Mouse (Mus musculus) intestine, embryonic 14.5 days (tissue): ENCODE measurements around the gene Ywhab. TPM values are rescaled to one million over a fixed set of nuclear protein-coding genes. Genes with fewer than 3 reads are reported as not detected.

Source experiments
- ATAC-seq: fragments of 200-750 bp; cut with Nextera tagmentation; replicated peaks from 2 replicates; pipeline ENCODE4 v1.8.0; 2017; ENCODE audit warnings: low read depth, moderate number of reproducible peaks, moderate TSS enrichment, moderate library complexity; ENCODE audit not compliant: low FRiP score, low TSS enrichment
- DNase-seq: peaks from one replicate; pipeline ENCODE4 v3.0.0-alpha.2; 2018; ENCODE audit warnings: low spot score
- H3K27ac ChIP-seq: fragments of 300-500 bp; sonication (generic); 2 replicates; pipeline ENCODE4 v1.5.1; 2014; ENCODE audit warnings: low read depth, mild to moderate bottlenecking, control low read depth
- H3K27me3 ChIP-seq: fragments of 300-500 bp; sonication (generic); replicated peaks from 2 replicates; pipeline ENCODE4 v1.6.1; 2014; ENCODE audit warnings: low read length, control low read depth; ENCODE audit not compliant: control insufficient read depth, insufficient read depth
- H3K36me3 ChIP-seq: fragments of 300-500 bp; sonication (generic); 2 replicates; pipeline ENCODE4 v1.6.1; 2014; ENCODE audit warnings: low read length, control low read depth; ENCODE audit not compliant: control insufficient read depth, insufficient read depth
- H3K4me1 ChIP-seq: fragments of 300-500 bp; sonication (generic); replicated peaks from 2 replicates; pipeline ENCODE4 v1.6.1; 2014; ENCODE audit warnings: low read length, control low read depth, mixed read lengths; ENCODE audit not compliant: control insufficient read depth, insufficient read depth
- H3K4me2 ChIP-seq: fragments of 300-500 bp; sonication (generic); 2 replicates; pipeline ENCODE4 v1.6.1; 2014; ENCODE audit warnings: low read length
- H3K4me3 ChIP-seq: fragments of 300-500 bp; sonication (generic); 2 replicates; pipeline ENCODE4 v1.5.1; 2014; ENCODE audit warnings: low read depth, low read length, control low read depth, mixed read lengths
- H3K9ac ChIP-seq: fragments of 300-500 bp; sonication (generic); 2 replicates; pipeline ENCODE4 v1.6.1; 2014; ENCODE audit warnings: mild to moderate bottlenecking, low read length
- H3K9me3 ChIP-seq: fragments of 300-500 bp; sonication (generic); 2 replicates; pipeline ENCODE4 v1.6.1; 2016; ENCODE audit warnings: low read length, control low read depth; ENCODE audit not compliant: control insufficient read depth
- WGBS: fragments of 180-500 bp; shearing (Covaris S2); extraction: QIAGEN DNeasy Blood & Tissue Kit; methylation state at CpG from one replicate; pipeline ENCODE4 v1.1.7; 2014; 5-methylcytosine and 5-hydroxymethylcytosine counted together
- polyA plus RNA-seq: library from polyadenylated mRNA; unstranded; fragments of >200 nt; fragmentation: Nextera tagmentation; extraction: Ambion mirVana; gene quantifications from 2 replicates; pipeline ENCODE4 v1.2.1, GENCODE M21; 2014

Ywhab gene
- polyA plus RNA-seq, 1 experiment from 2014 or later = 289 TPM

GRCm38 (mm10) chr2:164018910-164019309 lies 24.1 kb downstream of the Ywhab start:
- no peak overlapping the region for H3K4me3 ChIP-seq
- WGBS = 92% methylated on average over 3 of the region's 3 CpGs
- DNase-seq (no peak), ATAC-seq (no peak)
- H3K27me3 ChIP-seq = no peaks in the 10 kb centered on the region
- H3K9me3 ChIP-seq = no peaks in the 10 kb centered on the region
- H3K4me1 ChIP-seq = no peaks in the 10 kb centered on the region
- no peak overlapping the region for H3K4me2 ChIP-seq
- peaks cover 58% of the 10 kb centered on the region for H3K36me3 ChIP-seq
- no peak overlapping the region for H3K27ac ChIP-seq
- no peak overlapping the region for H3K9ac ChIP-seq

- Histone ChIP-seq H3K36me3 (peaks cover 48% of the 10 kb centered on the region), H3K4me2 (no peak overlapping the region), H3K9me3 (no peaks in the 10 kb centered on the region), H3K27me3 (no peaks in the 10 kb centered on the region), H3K4me3 (no peak overlapping the region), H3K4me1 (no peaks in the 10 kb centered on the region), H3K9ac (no peak overlapping the region), H3K27ac (no peak overlapping the region)
- no peak for DNase-seq
- WGBS = 89% methylated on average over 4 of the region's 4 CpGs
- no peak for ATAC-seq
These were observed 25.2 kb downstream of the Ywhab start for GRCm38 (mm10) chr2:164019943-164020342.

- H3K9ac ChIP-seq = no peak overlapping the region
- H3K36me3 ChIP-seq = peaks cover 27% of the 10 kb centered on the region
- H3K4me3 ChIP-seq = no peak overlapping the region
- no peak overlapping the region for H3K27ac ChIP-seq
- WGBS = 56% methylated on average over 2 of the region's 2 CpGs
- ATAC-seq = no peak
- H3K4me1 ChIP-seq = no peaks in the 10 kb centered on the region
- no peaks in the 10 kb centered on the region for H3K27me3 ChIP-seq
- DNase-seq = no peak
- H3K9me3 ChIP-seq = no peaks in the 10 kb centered on the region
- H3K4me2 ChIP-seq = no peak overlapping the region
These were observed 27.3 kb downstream of the Ywhab start for GRCm38 (mm10) chr2:164022104-164022503.

GRCm38 (mm10) chr2:164025150-164025549 lies 30.4 kb downstream of the Ywhab start, which contains the start of gene Pabpc1l:
Gene Pabpc1l, plus strand, starts transcription at chr2:164025450.
- H3K36me3 ChIP-seq = no peaks in the 10 kb centered on the region
- no peak within 1 kb of the TSS for H3K4me2 ChIP-seq
- DNase-seq (no peak), ATAC-seq (no peak)
- H3K27me3 ChIP-seq = no peaks in the 10 kb centered on the region
- H3K9ac ChIP-seq = no peak within 1 kb of the TSS
- no peaks in the 10 kb centered on the region for H3K9me3 ChIP-seq
- H3K4me1 ChIP-seq = no peaks in the 10 kb centered on the region
- 84% methylated on average over 16 of the region's 16 CpGs for WGBS
- no peak within 1 kb of the TSS for H3K4me3 ChIP-seq
- H3K27ac ChIP-seq = no peak within 1 kb of the TSS

GRCm38 (mm10) chr2:164031147-164031546 lies 36.4 kb downstream of the Ywhab start:
- DNase-seq (no peak), ATAC-seq (no peak)
- no peaks in the 10 kb centered on the region for H3K4me1 ChIP-seq
- H3K9ac ChIP-seq = no peak overlapping the region
- WGBS = 69% methylated on average over 10 of the region's 10 CpGs
- no peak overlapping the region for H3K4me3 ChIP-seq
- no peak overlapping the region for H3K4me2 ChIP-seq
- H3K36me3 ChIP-seq = no peaks in the 10 kb centered on the region
- H3K27ac ChIP-seq = no peak overlapping the region
- H3K27me3 ChIP-seq = no peaks in the 10 kb centered on the region
- 0 out of 2 replicates have a peak, but pooled peaks cover 3% of the 10 kb centered on the region for H3K9me3 ChIP-seq

- ATAC-seq (no peak), DNase-seq (no peak)
- Histone ChIP-seq H3K4me1 (no peaks in the 10 kb centered on the region), H3K27me3 (no peaks in the 10 kb centered on the region), H3K9me3 (0 out of 2 replicates have a peak, but pooled peaks cover 3% of the 10 kb centered on the region), H3K9ac (no peak overlapping the region), H3K27ac (no peak overlapping the region), H3K4me3 (no peak overlapping the region), H3K4me2 (no peak overlapping the region), H3K36me3 (no peaks in the 10 kb centered on the region)
- 86% methylated on average over 3 of the region's 3 CpGs for WGBS
These were observed 38.2 kb downstream of the Ywhab start for GRCm38 (mm10) chr2:164032973-164033372.

GRCm38 (mm10) chr2:164036520-164037019 lies 41.8 kb downstream of the Ywhab start:
- H3K4me2 ChIP-seq = no peak overlapping the region
- no peak overlapping the region for H3K27ac ChIP-seq
- no peak overlapping the region for H3K4me3 ChIP-seq
- H3K9ac ChIP-seq = no peak overlapping the region
- H3K9me3 ChIP-seq = 0 out of 2 replicates have a peak, but pooled peaks cover 3% of the 10 kb centered on the region
- H3K27me3 ChIP-seq = no peaks in the 10 kb centered on the region
- H3K4me1 ChIP-seq = no peaks in the 10 kb centered on the region
- 54% methylated on average over 10 of the region's 10 CpGs for WGBS
- no peak for DNase-seq
- H3K36me3 ChIP-seq = no peaks in the 10 kb centered on the region
- no peak; the same call in 1 of the 2 replicates for ATAC-seq

DNA sequence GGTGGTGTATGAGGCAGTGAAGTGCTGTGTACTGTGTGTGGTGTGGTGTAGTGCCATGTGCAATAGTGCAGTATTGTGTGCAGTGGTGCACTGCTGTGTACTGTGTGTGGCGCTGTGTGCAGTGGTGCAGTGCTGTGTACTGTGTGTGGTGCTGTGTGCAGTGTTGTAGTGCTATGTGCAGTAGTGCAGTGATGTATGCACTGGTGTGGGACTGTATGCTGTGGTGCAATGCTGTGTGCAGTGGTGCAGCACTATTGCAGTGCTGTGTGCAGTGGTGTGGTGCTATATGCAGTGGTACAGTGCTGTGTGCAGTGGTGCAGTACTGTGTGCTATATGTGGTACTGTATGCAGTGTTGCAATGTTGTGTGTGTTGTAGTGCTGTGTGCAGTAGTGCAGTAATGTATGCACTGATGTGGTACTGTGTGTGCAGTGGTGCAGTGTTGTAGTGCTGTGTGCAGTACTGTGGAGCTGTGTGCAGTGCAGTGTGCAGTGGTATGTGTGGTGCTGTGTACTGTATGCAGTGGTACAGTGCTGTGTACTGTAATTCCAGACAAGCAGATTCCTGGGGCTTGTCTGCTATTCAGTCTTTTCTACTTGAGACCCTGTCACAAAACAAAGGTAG lies 43.8 kb downstream of the Ywhab start:
- DNase-seq (no peak), ATAC-seq (no peak; the same call in 1 of the 2 replicates)
- no peaks in the 10 kb centered on the region for H3K9me3 ChIP-seq
- no peak overlapping the region for H3K27ac ChIP-seq
- H3K27me3 ChIP-seq = no peaks in the 10 kb centered on the region
- H3K4me2 ChIP-seq = no peak overlapping the region
- WGBS = 92% methylated on average over 1 of the region's 1 CpGs
- H3K4me3 ChIP-seq = no peak overlapping the region
- H3K36me3 ChIP-seq = no peaks in the 10 kb centered on the region
- H3K9ac ChIP-seq = no peak overlapping the region
- no peaks in the 10 kb centered on the region for H3K4me1 ChIP-seq

GRCm38 (mm10) chr2:164040949-164041348 lies 46.2 kb downstream of the Ywhab start:
- no peak for ATAC-seq
- Histone ChIP-seq H3K27ac (no peak overlapping the region), H3K9ac (no peak overlapping the region), H3K27me3 (no peaks in the 10 kb centered on the region), H3K9me3 (no peaks in the 10 kb centered on the region), H3K4me3 (no peak overlapping the region), H3K36me3 (no peaks in the 10 kb centered on the region), H3K4me2 (no peak overlapping the region), H3K4me1 (no peaks in the 10 kb centered on the region)
- DNase-seq = no peak
- 86% methylated on average over 6 of the region's 6 CpGs for WGBS
